Mouse (Mus musculus): ENCODE measurements at regions not wholly inside any gene's neighbourhood (a gene's known extent, or its start where the extent isn't known, plus 50 kb on each side); places are given as distances from the start of the nearest gene placed in this dataset.

- no peak for DNase-seq
Measured at GRCm38 (mm10) chr3:151182132-151182531, 255.6 kb upstream of the Adgrl4 start.

DNA sequence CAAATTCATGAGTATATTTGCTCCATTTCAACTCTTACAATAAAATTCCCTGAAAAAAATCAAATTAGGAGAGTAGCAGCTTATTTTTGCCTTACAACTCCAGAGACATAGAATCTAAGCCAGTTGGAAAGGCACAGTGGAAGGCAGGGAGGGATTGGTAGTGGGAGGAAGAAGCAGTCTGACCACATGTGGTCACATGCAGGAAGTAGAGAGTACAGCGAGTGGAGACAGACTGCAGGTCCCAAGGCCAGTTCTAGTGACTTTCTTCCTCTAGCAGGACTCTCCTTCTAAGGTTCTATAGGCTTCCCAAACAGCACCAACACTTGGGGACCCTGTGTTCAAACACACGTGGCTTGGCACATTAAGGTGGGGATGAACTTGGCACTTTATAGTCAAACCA, 245.6 kb upstream of the Adgrl4 start:
- DNase-seq = no peak

DNA sequence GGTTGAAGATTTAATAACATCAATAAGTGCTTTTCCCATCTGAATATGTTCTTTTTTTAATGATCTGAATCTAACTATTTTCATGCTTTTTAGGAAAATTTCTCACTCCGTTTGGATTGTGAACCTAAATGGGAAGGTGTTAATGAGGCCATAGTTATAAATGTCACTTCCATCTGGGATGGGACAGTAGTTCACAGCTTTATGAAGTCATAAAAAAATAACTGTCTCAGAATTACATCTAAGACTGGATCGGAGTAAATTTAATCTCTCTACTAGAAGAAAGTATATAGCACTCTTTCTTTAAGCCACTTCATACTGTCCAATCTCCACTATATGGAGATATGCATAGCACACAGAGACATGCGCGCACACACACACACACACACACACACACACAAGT, 226.7 kb upstream of the Adgrl4 start:
- no peak for DNase-seq

DNA sequence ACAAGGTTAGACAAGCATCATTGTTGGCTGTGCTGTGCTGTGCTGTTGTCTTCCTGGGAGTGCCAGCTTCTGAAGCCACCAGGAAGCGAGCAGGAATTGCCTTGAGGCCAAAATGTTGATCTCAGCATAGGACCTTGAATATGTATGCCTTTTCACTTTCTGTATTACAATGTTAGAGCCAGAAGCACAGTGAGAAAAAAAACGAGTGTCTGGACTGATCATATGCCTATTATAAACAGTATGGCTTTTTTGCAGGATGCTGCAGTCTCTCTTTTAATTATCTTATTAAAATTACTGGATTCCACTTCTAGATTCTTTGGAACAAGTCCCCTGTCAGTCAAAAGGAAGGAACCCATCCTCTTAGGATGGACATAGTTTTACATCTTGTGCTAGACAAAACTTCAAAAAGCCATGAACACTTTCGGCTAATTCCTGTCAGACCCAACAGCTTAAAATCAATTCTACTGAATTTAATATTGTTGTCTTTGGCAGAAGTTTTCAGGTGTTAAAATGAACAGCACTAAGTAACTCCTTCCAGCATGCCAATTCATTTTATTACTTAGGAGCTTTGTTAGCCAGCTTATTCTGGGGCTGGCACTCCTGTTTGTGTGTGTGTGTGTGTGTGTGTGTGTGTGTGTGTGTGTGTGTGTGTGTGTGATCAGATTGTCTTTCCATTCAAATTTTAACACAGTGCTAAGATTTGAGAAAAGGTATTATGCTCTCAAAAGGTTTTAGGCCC, 220.8 kb upstream of the Adgrl4 start:
- DNase-seq = no peak

GRCm38 (mm10) chr3:151222407-151222806, 215.3 kb upstream of the Adgrl4 start:
- DNase-seq = no peak

GRCm38 (mm10) chr3:151252458-151252857, 185.2 kb upstream of the Adgrl4 start:
- no peak for DNase-seq

- no peak for DNase-seq
Measured at GRCm38 (mm10) chr3:151262821-151263220, 174.9 kb upstream of the Adgrl4 start.

GRCm38 (mm10) chr3:151265658-151266057, 172.0 kb upstream of the Adgrl4 start:
- peak; percentile 6 for DNase-seq

- no peak for DNase-seq
Measured at GRCm38 (mm10) chr3:151269514-151269913, 168.2 kb upstream of the Adgrl4 start.

GRCm38 (mm10) chr3:151283829-151284228, 153.9 kb upstream of the Adgrl4 start:
- no peak for DNase-seq

- DNase-seq = peak; percentile 58
Measured at GRCm38 (mm10) chr3:151293981-151294605, 143.6 kb upstream of the Adgrl4 start.

- no peak for DNase-seq
Measured at GRCm38 (mm10) chr3:151294606-151295005, 143.1 kb upstream of the Adgrl4 start.

- DNase-seq = peak; percentile 7
Measured at GRCm38 (mm10) chr3:151295027-151295426, 142.7 kb upstream of the Adgrl4 start.

DNA sequence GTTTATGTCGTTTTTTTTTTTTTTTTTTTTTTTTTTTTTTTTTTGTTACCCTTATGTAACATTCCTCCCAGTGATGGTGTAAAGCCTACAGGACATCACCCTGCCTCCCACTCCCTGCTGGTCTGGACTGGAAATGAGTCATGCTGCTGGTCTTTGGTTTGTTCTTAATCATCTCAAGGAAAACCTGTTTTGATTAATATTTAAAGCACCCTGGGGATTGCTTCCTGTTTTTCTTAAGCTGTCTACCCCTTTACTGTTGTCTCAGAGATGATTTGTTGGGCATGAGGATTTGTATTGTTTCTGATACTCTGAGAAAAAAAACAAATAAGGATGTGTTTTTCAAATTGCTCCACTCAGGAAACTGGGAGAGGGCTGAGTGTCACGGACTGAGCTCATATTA, 139.4 kb upstream of the Adgrl4 start:
- DNase-seq = peak; percentile 46

- DNase-seq = no peak
Measured at GRCm38 (mm10) chr3:151305402-151305801, 132.3 kb upstream of the Adgrl4 start.

DNA sequence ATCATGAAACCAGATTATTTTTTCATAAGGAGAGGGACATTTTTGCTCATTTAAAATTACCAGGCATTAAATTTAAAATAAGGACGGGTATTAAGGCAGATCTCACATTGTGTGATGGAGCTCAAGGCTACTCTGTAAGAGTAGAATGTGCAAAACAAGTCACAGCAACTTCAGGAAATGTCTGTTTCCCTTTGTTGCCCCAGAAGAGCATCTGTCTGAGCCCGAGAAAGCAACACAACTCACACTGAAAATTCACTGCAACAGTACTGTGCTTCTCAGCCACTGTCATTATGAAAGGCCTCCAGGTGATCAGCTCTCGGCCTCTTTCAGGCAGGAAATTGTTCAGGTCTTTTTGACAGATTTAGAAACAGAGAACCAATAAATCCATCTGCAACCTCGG, 129.7 kb upstream of the Adgrl4 start:
- DNase-seq = no peak

DNA sequence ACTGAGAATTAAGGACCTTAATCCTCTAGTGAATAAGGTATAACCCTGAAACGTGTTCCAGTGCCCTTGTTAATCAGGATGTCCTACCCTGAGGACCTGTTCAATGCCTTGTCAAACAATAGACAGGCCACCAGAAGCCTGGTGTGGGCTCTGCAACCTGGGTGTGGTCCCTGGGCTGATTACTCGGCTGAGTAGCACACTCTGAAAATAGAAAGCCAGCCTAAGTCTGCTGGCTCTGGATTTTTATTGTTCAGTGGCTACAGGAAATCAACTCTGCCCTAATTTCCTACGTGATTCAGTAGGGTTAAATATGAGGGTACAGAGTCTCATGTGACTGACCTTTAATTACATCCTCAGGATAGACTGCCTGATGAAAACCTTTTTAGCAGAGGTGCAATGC, 113.9 kb upstream of the Adgrl4 start:
- DNase-seq = peak; percentile 36

DNA sequence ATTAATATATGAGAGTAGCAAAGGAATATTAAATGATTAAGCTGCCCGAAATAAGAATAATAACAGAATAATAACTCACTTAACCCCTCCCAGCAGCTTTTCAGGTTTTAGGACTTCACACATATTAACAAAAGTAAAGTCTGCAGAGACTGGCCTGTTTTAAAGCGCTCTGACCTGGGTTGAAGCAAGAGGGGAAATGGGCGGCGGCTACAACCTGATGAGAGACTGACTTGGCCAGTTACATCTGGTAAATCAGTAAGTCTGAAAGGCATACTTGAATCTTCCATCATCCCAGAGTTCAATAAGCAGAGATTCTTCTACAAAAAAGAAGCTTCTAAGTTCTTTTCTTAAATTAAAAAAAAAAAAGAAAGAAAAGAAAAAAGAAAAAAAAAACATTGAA, 107.9 kb upstream of the Adgrl4 start:
- no peak for DNase-seq

GRCm38 (mm10) chr3:151331906-151332305, 105.8 kb upstream of the Adgrl4 start:
- DNase-seq = no peak

DNA sequence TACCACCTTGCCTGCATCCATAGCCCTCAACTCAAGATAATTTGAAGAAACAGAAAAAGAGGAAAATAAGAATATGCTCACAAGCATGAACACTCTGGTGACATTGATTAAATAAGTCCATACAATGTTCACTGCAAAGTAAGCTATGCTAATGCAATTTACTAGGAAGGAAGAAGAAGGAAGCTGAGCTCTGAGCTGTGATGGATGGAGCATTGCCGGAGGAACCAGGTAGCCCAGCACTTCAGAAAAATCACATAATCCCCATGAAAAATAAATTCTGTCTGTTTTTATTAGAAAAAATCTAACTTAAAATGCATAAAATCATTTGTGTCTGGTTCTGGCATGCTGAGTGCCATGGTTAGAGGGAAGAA, 105.4 kb upstream of the Adgrl4 start:
- no peak for DNase-seq

DNA sequence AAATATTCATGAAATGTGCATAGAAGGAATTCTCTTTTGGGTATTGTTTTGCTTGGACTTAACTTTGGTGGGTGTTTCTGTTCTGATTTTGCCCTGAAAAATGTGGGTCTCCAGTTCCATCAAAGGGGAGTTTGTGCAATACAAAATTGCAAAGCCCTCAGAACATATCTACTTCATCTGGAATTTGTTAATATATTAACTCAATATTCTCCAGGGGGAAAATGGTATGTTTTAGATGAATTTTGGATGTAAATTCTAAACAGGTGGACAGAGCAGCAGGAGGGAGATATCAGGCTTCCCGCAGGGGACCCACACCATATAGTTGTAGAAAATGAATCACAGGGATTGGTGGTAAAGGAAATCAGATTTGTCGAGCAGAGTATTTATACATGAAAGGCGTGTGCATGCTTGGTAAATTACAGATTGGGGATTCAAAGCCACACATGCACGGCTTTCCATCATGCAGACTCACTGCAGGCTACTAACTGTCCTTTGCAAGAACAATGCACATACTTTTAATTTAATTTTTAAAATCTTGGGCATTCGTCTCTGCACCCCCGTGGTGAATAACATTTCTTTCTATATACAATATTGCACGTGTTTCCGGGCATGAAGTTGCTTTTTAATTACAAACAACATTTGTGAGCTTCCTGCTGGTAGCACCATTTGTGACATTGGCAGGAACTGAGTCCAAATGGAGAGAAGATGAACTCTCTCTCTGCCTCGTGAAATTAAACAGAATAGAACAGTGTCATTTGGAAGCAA, 104.8 kb upstream of the Adgrl4 start:
- DNase-seq = no peak

GRCm38 (mm10) chr3:151333867-151334341, 103.8 kb upstream of the Adgrl4 start:
- DNase-seq = no peak

DNA sequence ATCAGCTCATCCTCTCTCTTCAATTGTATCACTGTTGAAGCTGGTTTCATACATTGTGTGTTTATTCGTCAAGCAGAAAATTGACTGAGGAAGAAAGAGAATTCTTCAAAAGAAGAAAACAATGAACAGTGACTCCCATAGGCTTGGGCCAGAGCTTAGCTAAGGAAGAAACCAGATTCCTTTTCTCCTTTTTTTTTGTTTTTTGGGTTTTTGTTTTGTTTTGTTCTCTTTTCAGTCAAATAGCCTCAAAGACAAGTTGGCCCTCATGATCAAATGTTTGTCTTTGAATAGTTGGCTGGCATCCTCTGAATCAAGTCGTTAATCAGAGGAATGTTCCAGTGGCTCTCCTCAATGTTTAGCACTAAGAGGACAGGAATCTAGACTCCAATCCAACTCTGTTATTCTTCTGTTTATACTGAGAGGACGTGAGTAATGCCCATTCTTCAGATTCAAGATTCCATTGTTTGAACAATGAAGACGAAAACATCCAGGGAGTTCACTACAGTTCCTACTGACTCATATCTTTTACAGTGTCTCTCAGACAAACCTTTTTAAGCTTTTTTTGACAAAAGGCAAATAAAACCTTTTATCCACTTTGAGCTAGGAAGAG, 86.1 kb upstream of the Adgrl4 start:
- DNase-seq = no peak

Data from kidney, postnatal 10 days (tissue).